Mouse (Mus musculus): ENCODE measurements around the gene Ube2t.

Ube2t gene

GRCm38 (mm10) chr1:134995954-134996353 lies 33.6 kb downstream of the Ube2t start:
- no peak for DNase-seq

GRCm38 (mm10) chr1:134996471-134996870 lies 34.1 kb downstream of the Ube2t start:
- no peak for DNase-seq

- DNase-seq, result no peak
Observed at GRCm38 (mm10) chr1:134997568-134997967, 35.2 kb downstream of the Ube2t start.

GRCm38 (mm10) chr1:134998231-134998630 lies 35.9 kb downstream of the Ube2t start:
- peak; percentile 15 for DNase-seq

DNA sequence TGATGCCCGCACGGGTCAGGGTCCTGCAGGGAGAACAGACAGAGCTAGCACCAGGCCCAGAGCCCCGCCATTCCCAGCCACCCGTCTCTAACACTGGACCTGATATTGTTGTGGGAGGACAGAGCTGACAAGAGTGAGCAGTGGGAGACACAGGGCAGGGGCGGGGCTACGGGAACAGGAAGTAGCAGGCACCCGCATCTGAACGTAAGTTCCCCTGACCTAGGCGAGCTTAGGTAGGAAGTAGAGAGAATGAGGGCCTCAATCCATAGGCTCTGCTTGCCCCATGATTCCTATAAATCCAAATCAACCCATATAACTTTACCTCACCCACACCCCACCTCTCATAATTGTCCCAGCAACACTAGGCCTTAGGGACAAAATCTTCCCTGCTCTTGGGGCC lies 38.2 kb downstream of the Ube2t start:
- DNase-seq, result no peak

GRCm38 (mm10) chr1:135003346-135003745 lies 41.0 kb downstream of the Ube2t start:
- DNase-seq, result no peak

DNA sequence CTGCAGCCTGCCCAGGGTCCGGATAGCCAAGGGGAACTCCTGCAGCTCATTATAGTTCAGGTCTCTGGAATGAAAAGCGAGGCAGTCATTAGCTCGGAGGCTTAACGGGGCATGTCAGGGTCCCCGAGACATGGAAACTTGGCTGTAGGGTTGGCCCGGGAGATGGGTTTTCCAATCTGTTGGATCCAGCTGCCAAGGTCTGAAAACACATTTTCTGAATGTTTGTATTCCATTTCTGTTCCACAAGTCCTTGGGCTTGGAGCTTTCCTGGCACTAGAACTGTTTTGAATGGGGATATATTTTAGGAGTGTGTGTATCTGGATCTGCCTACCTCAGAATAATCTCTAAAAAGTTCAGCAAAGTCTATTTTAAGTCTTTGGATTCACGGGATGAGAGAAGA lies 43.3 kb downstream of the Ube2t start:
- DNase-seq, result no peak

DNA sequence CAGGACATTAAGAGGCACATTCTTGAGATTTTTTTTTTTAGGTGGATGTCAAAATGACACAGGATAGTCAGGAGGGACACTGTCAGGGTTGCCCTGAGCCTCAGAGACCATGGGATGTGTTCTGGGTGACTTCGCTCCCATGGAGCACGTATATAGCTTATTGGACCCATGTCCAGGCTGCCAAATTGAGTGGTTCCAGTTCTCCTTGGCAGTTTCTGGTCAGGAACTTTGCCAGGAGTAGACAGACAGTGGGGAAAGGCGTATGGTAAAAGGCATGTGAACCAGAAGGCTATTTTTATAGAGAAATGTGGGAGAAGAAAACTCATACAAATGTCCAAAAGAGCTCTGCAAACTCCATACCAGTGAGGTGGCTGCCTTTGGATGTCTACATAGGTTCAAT lies 47.5 kb downstream of the Ube2t start:
- DNase-seq, result no peak

DNA sequence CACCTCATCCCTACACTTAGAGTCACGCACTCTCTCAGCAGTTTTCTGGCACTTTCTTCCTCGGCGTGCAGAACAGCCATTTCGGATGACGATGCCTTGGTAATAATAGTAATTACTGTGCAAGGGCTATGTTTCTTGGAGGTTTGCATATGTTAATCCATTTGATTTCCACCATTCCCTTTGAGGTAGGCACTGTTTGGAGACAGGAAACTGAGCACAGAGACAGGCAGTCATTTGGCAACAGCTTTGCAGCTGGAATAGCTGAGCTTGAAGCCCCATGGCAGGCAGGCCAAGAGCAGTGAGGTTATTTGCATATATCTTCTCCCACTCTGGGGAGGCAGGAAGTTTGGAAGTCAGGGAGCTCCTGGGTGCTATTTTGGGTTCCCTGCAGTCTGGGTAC lies 49.5 kb downstream of the Ube2t start:
- no peak for DNase-seq

DNA sequence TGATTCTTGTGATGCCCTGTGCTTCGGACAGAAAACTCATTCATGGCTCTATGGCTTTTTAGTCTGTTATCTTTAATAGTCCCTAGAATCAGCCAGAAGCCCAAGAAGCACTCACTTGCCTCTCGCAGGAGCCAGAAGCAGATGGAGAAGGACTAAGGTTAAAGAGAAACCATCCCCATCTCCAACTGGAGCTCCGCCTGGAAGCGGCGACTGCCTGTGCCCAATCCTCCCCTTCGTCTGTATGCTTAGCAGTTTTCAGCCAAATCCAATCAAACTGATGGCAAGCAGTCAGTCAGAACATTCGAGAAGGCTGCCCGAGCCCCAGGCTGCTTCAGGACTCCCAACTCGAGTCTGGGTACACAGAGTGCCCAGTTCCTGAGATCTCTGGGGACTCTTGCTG lies 50.1 kb downstream of the Ube2t start:
- no peak for DNase-seq

DNA sequence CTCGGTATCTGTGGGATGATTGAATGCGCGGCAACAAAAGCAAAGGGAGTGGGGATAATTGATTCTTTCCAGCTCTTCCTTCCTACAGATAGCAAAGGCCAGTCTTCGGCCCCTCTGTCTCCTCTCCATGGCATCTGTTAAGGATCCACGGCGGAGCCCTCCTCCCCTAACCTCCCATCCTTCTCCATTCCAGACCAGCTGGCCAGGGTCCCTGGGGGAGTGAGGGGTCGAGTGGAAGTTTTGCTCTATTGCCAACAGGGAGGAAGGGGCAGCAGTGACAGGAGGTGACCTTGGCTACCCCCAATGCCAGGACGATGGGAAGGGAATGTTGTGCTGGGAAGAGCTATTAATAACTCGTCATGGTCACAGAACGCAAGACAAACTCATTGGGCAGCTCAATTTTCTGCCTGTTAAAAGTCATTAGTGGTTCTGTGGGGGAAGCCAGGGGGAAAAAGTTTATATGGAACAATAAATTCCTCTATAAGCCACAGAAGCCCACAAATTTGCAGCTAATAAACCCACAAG lies 52.6 kb downstream of the Ube2t start:
- no peak for DNase-seq

GRCm38 (mm10) chr1:135016907-135017655 lies 54.7 kb downstream of the Ube2t start:
- DNase-seq, result no peak

DNA sequence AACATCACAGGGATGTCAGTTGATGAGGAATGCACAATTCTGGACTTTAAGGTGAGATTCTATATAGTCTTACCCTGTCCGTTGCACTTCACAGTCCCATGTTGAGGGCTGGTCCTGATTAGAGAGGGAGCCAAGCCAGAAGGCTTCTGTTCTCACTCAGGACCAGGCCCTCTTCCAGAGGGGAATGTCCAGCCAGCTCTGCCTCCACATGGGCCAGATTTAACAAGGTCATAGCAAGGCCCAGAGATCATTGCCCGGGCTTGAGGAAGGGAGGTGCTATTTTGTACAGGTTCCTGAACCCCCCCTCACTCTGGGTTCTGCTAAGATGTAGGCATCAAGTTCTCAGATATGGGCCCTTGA lies 55.3 kb downstream of the Ube2t start:
- no peak for DNase-seq

DNA sequence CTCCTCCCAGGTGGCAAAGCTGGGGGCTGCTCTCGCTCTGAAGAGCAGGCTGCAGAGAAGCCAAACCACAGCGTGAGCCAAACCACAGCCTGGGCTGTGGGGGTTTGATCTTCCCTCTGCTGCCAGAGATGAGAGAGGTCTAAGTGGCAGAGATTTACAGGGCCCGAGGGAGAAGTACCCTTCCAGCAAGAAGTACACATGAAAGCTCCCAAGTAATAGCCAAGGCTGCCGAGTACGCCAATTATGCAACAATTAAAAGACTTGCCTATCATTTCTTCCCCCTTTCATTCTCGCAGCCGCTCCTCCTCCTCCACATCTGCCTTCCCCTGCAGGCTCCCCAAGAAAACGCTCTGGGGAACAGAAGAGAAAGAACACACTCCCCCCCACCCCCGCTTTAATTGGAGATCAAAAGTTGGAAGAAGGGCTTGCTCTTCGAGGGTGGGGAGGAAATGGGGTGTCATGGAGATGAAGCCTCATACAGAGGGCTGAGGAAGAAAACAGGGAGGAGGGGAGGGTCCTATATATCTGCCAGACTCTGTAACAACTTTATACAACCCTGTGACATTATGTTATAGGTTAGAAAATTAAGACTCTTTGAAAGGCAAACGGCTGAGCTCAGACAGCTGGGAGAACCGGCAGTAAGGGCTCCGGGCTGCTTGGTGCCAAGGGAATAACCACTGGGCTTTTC lies 56.9 kb downstream of the Ube2t start:
- DNase-seq, result no peak

DNA sequence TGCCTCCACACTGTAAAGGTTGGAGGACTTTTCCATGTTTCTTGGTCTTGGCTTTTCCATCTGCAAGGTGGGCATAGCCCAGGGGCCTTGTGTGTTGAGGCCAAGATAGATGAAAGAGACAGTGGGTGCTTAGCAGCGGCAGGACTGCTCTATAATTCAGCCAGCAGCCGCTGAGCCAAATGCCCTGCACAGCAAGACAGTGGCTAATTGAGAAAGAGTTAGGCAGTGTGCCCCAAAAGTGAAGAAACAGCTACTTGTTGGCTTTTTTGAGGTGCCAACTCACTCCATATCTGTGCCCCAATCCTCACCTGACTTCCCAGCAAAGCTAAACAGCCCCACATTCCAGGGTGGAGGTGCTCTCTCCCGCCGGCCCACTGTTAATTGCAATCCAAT lies 57.4 kb downstream of the Ube2t start:
- DNase-seq, result no peak

- DNase-seq, result no peak
Observed at GRCm38 (mm10) chr1:135020281-135020940, 58.0 kb downstream of the Ube2t start.

GRCm38 (mm10) chr1:135020970-135021369 lies 58.6 kb downstream of the Ube2t start:
- no peak for DNase-seq

DNA sequence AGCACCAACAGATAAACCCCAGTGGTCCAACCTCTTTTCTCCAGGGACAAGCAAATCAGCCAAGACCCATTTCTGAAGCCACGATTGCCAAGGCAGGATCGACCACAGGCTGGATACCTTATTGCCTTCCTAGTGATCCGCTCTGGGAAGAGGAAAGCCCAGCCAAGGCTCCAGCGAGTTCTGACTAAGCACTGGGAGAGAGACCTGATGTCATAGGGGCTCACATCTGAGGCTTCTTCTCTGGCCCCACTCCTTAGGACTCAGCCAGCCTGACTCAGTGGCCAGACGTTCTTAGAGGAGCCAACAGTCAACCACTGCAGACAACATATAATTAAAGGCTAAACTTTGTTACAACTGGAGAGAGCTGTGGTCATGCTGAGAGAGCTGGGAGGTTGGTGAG lies 59.6 kb downstream of the Ube2t start:
- no peak for DNase-seq

- no peak for DNase-seq
Observed at GRCm38 (mm10) chr1:135023583-135023982, 61.2 kb downstream of the Ube2t start.
